Mouse (Mus musculus) megakaryocyte progenitor cell, adult 5-6 weeks (primary cell): ENCODE results near the gene Csnk2a1. TPM values are rescaled to one million over a fixed set of nuclear protein-coding genes. Genes with fewer than 3 reads are reported as not detected.
A peak's percentile ranks its signal among the peaks of the same experiment; 100 is the strongest.

Source experiments
- ATAC-seq: replicated peaks from 2 replicates; pipeline ENCODE4 v1.8.0; 2016; ENCODE audit warnings: mild to moderate bottlenecking, moderate TSS enrichment, inconsistent platforms; ENCODE audit not compliant: poor library complexity
- total RNA-seq, 2 experiments: library from RNA; stranded (forward) in 1 of 2; stranded (reverse) in 1 of 2; fragments of 157-497, 149-512 nt in 1 of 2; fragments of 200-1000 nt in 1 of 2; gene quantifications; 2 replicates each; pipeline versions ENCODE4 v1.2.3 to v1.2.4; 2015 to 2017

Csnk2a1 gene
- total RNA-seq, 2 experiments from 2014 or later, result 68.2 to 111 TPM

DNA sequence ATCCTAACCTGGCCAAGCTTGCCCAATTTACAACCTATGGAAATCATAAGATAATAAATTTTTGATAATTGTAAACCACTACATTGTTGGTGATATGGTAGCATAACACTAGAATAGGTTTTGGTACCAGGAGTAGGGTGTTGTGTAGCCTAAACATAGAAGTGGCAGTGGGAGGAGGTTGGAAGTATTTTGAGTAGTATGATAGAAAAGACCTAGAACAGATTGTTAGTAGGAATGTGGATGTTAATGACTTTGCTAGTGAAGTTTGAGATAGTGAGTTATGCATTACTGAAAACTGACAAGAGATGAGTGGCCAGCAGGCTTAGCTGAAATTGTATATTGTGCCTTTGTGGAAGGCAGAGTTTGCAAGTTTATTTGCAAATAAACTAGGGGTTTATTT is 3.4 kb downstream of the Csnk2a1 start:
- ATAC-seq, result no peak

DNA sequence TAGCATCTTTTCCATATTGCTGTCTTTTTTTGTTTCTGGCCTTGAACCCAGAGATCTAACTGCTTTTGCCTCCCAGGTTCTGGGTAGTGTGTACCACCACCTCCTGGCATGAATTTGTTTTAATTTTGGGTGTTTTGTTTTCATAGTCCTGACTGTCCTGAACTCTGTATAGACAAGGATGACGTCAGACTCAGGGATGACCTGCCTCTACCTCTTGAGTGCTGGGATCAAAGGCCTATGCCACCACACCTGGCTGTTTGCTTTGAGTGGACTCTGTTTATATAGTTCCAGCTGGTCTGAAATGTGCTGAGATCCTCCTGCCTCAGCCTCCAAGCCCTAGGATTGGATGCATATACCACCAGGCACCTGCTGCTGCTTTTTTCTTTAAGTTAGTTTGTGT is 11.3 kb downstream of the Csnk2a1 start:
- ATAC-seq, result no peak

DNA sequence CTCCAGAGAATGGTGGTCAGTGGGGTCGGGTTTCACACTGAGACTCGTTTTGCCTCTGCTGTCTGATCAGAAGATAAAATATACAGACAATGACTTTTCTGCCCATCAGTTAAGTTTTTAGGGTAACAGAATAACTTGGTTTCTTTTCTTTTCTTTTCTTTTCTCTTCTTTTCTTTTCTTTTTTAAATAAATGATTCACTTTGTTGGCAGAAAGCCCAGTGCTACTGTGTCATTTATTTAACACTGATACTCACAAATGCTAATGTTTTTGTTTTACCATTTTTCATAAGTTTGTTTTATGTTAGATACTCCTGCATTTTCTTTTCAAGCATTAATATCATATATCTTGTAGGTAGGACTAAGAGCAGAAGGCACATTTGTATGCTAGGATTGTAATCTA is 13.9 kb downstream of the Csnk2a1 start:
- no peak for ATAC-seq

DNA sequence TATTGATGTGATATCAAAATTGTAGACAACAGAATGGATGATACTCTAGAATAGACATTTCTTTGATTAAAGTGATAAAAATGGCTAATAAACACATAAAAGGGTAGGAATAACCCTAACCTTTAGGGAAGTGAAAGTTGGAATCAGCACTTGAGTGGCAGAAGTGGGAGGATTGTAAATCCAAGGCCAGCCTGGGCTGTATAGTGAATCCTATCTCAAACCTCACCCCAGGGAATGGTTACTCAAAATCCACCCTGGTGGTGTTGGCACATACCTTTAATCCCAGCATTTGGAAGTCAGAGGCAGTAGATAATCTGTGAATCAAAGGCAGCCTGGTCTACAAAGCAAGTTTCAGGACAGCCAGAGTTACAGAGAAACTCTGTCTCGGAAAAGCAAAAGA is 20.6 kb downstream of the Csnk2a1 start:
- no peak for ATAC-seq

DNA sequence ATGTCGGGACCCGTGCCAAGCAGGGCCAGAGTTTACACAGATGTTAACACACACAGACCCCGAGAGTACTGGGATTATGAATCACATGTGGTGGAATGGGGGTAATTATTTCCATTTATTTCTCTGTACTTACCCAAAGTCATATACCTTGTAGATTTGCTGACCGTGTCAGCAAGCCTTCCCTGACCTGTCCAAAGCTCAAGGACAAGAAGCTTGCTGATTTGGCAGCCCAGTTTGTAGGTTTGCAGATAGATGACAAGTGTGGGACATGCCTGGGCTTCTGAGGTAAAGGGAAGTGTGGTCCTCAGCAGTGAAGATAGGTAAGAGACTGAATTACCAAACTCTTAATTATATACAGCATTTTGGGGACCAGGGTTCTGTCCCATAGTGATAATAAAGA is 23.9 kb downstream of the Csnk2a1 start:
- ATAC-seq, result no peak

DNA sequence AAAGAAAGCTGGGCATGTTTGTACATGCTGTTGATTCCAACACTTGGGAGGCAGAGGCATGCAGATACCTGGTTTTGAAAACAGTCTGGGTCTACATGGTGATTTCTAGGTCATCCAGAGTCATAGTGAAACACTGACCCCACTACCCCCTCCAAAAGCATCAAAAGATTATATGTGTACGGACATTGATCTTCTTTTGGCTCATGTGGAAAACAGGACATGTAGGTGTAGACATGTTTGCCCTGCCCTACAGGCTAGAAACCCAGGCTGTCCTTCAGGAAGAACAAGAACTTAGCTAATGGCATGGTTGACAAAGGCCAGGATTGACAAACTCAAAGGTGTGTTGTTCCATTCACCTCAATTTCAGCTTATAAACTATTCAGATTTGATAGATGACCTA is 33.1 kb downstream of the Csnk2a1 start:
- no peak for ATAC-seq

DNA sequence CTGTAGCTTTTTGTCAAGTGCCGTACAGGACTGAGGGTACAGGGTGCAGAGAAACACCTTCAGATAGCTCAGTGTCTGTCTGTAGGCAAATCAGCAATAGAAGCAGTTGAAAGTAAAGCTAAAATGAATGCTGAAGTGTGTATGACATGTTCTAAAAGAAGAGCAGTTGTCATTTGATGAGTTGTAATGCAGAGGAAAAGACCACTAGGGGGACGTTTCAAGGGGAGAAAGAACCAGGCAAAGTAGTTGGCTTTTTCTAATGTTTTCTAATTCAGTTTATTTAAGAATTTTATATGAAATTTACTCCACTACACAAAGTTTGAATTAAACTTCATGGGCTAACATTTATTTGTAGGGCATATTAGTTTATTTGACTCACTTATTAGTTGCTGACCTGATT is 47.0 kb downstream of the Csnk2a1 start:
- peak; percentile 42; the same call in 1 of the 2 replicates for ATAC-seq

DNA sequence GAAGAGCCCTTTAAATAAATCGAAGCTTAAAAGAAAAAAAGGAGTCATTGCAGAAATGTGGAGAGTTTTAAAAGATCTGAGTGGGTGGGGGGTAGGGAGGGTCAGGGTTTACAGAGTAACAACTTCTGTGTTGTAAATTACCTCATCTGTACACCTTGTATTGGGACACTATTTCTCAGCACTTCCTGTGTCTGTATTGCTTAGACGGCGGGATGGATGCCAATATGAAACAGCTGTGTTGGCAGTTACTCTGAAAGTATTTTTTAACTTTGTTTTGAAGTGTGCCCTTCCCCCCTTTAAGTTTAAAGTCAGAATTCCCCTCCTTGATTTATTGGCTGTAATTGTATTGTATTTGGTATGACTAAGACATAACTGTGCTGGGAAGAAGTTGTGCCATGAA is 54.8 kb downstream of the Csnk2a1 start:
- ATAC-seq, result no peak

DNA sequence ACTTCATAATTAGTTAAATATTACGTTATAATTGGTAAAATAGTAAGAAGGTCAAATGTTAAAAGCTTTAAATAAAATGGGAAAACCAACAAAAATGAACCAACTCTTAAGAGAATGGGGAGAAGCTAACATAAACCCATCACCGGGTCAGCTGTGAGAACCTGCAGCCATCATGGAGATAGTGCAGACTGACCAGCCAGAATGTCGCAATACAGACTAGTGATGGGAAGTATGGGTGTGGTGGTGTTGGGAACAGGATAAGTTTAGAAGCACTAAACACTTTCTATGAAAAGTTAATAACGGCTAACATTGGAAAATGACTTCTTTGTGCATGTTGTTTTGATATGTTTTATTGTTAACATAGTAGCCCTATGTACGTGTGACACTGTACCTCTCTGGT is 60.9 kb downstream of the Csnk2a1 start:
- ATAC-seq, result no peak

DNA sequence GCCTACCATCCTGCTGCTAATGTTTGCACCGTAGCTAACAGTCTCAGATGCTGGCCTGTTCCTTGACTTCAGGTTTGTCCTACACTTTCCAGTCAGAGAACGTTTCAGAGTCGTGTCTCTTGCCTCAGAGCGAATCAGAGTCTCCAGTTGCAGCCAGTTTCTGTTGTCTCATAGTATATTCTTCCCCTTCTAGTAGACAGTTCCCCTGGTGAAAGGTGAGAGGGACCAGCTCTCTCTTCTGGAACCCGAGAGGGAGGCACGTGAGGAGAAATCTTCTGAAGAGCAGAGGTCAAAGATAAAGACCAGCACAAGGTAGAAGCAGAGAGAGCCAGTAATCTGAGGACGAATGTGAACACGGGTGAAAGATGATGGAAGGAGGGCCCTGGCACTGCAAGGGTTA is 61.4 kb downstream of the Csnk2a1 start:
- ATAC-seq, result no peak

DNA sequence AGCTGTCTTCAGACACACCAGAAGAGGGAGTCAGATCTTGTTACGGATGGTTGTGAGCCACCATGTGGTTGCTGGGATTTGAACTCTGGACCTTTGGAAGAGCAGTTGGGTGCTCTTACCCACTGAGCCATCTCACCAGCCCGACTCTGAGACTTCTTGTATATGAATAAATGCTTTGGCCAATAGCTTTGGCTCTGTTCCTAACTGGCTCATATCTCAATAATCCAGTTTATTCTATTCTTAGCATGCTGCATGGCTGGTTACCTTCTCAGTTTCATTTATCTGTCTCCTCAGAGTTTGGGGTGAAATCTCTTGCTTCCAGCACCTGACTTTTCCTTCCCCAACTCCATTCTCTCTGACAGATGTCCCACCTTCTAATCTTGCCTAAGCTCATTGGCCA is 63.0 kb downstream of the Csnk2a1 start:
- ATAC-seq, result peak; percentile 27

DNA sequence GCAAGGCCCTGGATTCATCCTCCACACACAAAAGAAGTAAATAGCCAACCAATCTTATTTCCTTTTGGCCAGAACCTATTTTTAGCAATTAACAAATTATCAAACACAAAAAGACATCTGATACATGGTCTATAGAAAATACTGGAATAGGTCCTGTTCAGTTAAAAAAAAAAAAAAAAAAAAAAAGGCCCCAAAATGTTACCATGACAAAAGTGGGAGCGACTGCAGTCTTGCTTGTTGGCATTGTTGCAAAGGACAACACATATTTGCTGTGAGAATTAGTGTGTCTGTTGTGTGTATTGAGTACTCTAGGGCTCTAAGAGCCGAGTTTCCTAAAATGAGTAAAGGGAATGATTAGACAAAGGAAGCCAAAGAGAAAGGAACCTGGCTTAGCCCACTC is 65.8 kb downstream of the Csnk2a1 start:
- no peak for ATAC-seq

DNA sequence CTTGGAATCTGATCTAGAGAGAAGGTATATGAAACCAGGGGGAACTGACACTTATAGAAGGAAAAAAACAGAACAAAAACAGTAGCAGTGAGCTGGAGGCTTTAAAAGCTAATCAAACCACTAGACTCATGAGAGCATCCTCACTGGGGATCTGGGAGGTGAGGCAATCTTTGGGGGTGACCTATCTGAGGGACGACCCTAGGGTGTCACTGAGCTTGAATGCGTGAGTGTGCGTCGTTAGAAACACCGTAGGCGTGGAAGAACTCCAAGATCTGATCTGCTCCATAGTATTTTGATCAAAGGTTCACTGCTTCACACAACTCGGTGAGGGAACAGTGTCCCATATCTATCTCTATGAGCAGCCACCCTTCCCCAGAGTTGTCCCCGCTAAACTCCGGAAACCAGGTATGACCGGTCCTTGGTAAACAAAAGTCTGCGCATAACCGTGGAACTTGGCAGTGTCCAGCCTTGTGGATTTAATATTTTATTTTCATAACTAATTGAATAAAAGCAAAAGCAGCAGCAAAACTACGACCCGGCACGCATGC is 66.6 kb downstream of the Csnk2a1 start:
- ATAC-seq, result peak; percentile 21

DNA sequence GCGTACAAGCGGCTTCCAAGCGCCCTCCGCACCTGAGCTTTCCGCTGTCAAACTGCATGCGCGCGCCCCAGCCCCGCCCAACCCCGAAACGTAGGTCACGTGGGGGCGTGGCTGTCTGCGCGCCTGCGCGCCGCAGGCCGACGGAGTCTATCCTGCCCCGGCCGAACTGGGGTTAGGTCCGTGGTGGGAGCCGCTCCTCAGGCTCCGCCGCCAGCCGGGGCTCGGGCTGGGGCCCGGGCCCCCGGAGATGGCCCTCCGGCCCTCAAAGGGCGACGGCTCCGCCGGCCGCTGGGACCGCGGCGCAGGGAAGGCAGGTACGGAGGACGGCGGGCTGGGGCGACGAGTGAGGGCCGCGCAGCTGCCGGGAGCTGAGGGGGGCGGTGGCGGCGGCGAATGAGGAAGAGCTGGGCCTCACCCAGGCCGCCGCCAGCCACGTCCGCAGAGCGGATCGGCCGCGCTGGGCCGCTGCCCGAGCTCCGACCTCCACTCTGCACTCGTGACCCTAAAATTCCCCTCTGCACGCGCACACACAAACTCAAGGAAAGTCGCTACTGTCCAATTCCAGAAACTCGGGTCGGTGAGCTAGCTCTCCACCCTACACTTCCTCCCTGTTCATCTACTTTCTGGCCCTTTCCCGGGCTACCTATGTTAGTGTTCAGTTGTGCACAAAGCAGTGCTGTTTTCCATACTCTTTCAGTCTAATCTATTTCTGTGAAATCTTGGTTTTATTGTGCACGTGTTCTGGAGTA is 67.3 kb downstream of the Csnk2a1 start, which contains the start of gene Tbc1d20:
TSS of gene Tbc1d20 (plus strand) at position 102 of the 749 bp plus-strand sequence.
- peak; percentile 77 for ATAC-seq

DNA sequence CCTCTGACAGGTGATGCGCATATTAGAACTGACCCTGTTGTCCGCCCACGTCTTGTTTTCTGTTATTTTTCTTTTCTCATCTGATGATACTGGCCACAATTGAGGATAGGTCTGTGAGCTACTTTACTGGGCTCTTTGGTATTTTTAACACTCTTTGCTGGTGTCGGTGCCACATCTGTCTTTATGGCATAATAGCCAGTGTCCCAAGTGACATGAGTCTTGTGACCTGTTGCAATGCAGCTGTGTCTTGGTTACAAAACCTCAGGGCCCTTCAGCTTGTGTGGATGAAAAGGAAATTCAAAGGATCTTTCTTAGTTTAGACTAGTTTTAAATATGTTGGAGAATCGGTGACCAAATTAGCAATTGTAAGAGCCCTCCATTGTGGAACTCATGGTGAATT is 67.9 kb downstream of the Csnk2a1 start:
- ATAC-seq, result peak; percentile 26; the same call in 1 of the 2 replicates

DNA sequence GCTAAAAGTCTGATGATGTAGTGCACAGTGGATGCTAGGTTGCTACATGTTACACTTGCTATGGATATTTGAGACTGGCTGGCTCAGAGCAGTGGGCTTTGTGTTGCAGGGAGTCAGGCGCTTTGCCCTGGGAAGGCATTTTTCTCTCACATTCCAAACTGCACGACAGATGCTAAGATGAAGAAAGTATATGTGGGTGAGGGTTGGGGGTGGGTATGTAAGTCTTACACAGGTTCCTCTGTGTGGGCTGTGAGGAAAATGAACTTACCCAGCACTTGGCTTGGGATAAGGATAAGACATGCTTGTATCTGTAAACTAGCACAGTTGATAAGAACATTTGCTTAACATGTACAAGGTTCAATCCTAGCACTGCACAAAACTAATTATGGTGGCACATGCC is 76.2 kb downstream of the Csnk2a1 start:
- ATAC-seq, result no peak

DNA sequence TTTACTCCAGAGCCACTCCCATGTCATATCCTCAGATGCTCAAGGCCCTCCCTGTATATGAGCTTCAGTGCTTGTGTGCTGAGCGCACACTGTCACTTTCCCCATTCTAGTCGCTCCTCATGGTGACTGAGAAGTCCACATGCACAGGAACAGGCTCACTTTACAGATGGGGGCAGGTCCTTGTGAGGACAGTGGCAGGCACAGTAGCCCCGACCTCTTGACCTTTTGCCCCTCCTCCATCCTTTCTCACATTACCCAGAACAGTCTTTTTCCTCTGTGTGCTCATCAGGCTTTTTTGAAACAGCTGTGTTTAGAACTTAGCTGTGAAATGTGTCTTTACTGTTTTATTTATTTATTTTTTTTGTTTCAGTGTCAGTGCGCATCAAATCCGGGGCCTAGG is 77.1 kb downstream of the Csnk2a1 start:
- ATAC-seq, result no peak

DNA sequence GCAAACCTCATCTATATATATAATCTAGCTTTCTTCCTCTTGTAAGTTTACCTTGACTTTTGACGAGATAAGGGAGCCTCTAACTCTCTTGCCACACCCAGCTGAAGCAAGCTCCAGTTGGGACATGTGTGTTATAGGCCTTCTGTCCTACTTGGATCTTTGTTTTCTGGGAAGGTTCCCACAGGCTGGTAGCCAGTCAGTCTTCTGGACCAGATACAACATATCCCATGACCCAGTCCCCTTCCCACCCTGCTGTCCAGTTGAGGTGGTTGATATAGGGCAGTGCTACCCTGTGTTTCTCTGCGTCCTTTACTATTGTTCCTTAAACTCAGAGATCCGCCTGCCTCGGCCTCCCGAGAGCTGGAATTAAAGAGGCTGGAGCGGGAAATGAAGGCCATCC is 78.8 kb downstream of the Csnk2a1 start:
- no peak for ATAC-seq

DNA sequence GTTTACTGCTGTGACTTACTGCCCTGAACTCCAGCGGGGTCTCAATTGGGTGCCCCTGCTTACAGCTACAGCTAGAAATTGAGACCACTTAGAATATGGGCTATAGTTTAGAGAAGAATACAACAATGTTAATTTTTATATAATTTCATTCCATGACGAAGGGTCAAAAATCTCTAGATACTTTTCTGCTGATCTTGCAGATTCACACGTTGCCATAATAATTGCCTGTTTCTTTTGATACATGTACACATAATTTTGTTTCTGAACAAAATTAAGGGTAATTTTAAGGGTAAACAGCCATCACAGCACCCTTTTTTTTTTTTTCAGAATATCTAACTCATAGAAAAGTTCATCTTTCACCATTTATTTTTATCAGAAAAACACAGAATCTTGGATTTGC is 80.5 kb downstream of the Csnk2a1 start:
- no peak for ATAC-seq

DNA sequence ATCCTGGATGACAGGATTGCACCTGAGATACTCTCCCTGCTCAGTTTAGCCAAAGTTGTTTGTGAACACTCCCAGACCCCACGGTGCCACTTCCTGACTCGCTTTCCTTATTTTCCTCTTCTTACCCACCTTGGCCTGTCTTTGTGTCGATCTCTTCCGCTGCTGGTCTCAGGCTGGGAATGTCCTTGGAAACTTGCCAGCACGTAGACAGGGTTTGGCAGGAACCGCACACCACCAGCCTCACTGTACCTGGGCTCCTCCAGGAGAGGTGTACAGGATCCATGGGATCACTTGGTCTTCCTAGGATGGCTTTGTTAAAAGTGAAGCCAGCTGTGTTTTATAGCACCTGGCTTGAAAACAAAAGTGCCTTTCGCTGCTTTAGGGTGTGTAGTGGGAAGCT is 86.4 kb downstream of the Csnk2a1 start:
- no peak for ATAC-seq

DNA sequence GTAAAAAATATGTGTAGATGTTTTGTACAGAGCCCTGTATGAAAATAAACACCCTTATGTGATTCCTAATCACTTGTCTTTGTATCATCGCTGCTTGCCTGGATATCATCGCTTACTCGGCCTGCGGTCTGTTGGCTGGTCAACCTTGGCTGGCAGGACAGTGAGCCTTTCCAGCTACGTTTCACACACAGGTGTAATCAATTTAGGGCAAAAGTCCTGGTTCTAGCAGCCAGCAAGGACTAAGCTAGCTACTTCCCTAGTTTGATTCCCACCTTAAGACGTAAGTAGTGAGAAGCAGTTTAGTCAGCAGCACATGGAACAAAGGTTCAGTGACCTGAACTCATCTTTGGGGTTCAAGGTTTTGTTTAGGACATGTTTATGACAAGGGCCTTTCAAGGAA is 87.3 kb downstream of the Csnk2a1 start:
- ATAC-seq, result no peak

DNA sequence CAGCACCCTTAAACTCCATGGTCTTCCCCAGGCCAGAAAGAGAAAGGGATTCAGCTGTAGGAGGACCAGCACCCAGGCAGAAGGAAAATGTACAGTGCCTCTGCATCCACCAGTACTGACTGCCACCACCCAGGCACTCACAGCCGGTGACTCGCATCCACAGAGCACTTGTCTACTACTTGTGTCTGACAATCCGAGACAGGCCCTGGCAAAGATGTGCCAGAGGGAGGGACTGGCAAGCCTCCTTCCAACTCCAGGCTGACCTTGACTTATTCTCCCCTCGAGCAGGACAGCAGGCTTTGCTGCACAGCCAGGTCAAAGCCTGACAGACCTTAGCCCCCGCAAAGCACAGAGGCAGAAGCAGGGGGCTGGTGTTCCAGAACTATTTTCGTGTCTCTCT is 90.4 kb downstream of the Csnk2a1 start:
- ATAC-seq, result no peak

DNA sequence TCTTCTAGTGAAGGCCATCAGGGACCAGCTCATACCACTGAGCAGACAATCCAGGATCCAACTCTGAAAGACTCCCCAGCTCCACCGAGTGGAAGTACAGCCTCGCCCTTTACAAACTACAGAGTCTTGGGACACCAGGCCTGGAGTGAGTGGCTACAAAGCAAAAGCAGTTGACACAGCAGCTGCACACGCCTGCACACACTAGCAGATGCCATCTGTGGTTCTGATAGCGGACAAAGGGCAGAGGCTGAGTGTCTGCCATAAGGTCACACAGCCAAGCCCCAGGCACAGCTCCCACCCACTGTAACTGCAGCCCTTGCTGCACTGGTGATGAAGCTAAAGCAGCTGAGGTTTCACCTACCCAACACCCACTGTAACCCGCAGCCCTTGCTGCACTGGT is 94.9 kb downstream of the Csnk2a1 start:
- ATAC-seq, result no peak
